Mouse (Mus musculus): Measurements from ENCODE around the gene Sv2a. TPM values are rescaled to one million over a fixed set of nuclear protein-coding genes. Genes with fewer than 3 reads are reported as not detected.

Sv2a gene
- total RNA-seq, 2 experiments from 2014 or later: 0.17 to 0.21 TPM

DNA sequence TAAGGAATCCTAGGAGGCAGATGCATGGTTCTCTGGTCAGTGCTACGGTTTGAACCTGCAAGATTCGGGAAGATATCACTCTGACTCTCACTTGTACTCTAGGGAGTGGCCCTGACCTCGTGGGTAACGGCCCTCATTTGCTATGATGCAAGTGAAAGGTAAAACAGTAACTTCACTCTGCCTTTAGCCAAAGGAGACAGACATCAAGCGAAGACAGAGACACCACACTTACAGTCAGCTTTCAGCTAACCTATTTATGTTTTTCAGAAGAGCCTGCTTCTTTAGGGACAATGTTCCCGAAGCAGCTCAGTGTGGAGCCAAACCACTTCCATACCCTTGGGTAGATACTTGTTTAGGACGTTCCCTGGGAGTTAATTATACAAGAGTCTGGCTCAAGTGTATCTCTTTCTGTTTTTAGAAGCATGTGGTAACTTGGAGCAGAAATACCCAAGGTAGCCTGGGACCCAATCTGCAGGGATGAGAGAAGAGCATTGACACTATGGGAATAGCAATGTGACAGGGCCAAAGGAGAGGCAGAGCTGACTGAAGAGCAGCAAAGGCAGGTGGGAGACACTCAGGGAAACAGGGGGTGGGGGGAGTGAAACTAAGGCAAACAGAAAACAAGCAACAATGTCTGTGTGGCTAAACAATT is 63.1 kb downstream of the Sv2a start:
- no peak for DNase-seq (ENCODE audit: low spot score)

Small RNA genes within 50 kb of the gene (microRNA-seq; reads per million reads assigned to microRNA genes)
- gene Gm44492: not detected
- not detected for gene Gm47311

Other genes starting within 250 kb of the Sv2a start
- 10 to 100 TPM; 13.9 to 22.0 TPM for gene Plekho1, start 185.2 kb upstream of the Sv2a start, total RNA-seq (2021)
- 10 to 100 TPM; 19.6 to 19.8 TPM for gene Vps45, start 122.7 kb upstream of the Sv2a start, total RNA-seq (2021)
- gene Otud7b, start 76.6 kb upstream of the Sv2a start, total RNA-seq (2021): 10 to 100 TPM; 57.4 to 58.2 TPM
- gene Mtmr11, start 19.1 kb upstream of the Sv2a start, total RNA-seq (2021): 1 to 10 TPM; 2.0 to 3.1 TPM
- gene Sf3b4, start 8.8 kb upstream of the Sv2a start, total RNA-seq (2021): 10 to 100 TPM; 12.1 to 14.4 TPM
- gene Bola1, start 38.6 kb downstream of the Sv2a start, total RNA-seq (2021): 10 to 100 TPM; 27.8 to 31.6 TPM
- 1 to 10 TPM in 1 of 2 experiments, under 1 TPM in 1; 0.62 to 1.8 TPM for gene Hist2h2ab, start 38.7 kb downstream of the Sv2a start, total RNA-seq (2021)
- gene Hist2h2ac, start 39.7 kb downstream of the Sv2a start, total RNA-seq (2021): 10 to 100 TPM in 1 of 2 experiments, 1 to 10 TPM in 1; 6.7 to 12.5 TPM
- 1 to 10 TPM; 4.2 to 6.2 TPM for gene Hist2h2be, start 40.0 kb downstream of the Sv2a start, total RNA-seq (2021)
- gene Hist2h3c2, start 58.0 kb downstream of the Sv2a start, total RNA-seq (2021): 1 to 10 TPM; 4.7 to 4.9 TPM
- gene Hist2h2aa2, start 59.1 kb downstream of the Sv2a start, total RNA-seq (2021): 100 to 1,000 TPM; 170 to 186 TPM
- 1 to 10 TPM; 2.8 to 4.7 TPM for gene Hist2h2aa1, start 64.3 kb downstream of the Sv2a start, total RNA-seq (2021)
- gene Hist2h3c1, start 65.5 kb downstream of the Sv2a start, total RNA-seq (2021): not detected
- gene Hist2h4, start 82.2 kb downstream of the Sv2a start, total RNA-seq (2021): 1 to 10 TPM; 4.6 to 7.8 TPM
- gene Hist2h3b, start 87.5 kb downstream of the Sv2a start, total RNA-seq (2021): 10 to 100 TPM; 14.0 to 16.9 TPM
- 10 to 100 TPM; 15.3 to 27.5 TPM for gene Hist2h2bb, start 88.6 kb downstream of the Sv2a start, total RNA-seq (2021)
- gene Fcgr1, start 112.8 kb downstream of the Sv2a start, total RNA-seq (2021): under 1 TPM in 1 of 2 experiments, not detected in 1; 0.14 TPM